Mouse (Mus musculus) forebrain, postnatal 0 days (tissue): ENCODE results near the gene Gm10645. TPM values are rescaled to one million over a fixed set of nuclear protein-coding genes. Genes with fewer than 3 reads are reported as not detected.

Source experiments
- ATAC-seq: fragments of 200-750 bp; cut with Nextera tagmentation; 2 replicates; pipeline ENCODE4 v1.8.0; 2017; ENCODE audit warnings: mild to moderate bottlenecking, moderate library complexity
- DNase-seq: peaks from one replicate; pipeline ENCODE4 v3.0.0-alpha.2; 2015
- H3K27ac ChIP-seq: fragments of 300-500 bp; sonication (generic); 2 replicates; pipeline ENCODE4 v1.5.1; 2014; ENCODE audit warnings: low read depth, mild to moderate bottlenecking, antibody characterized with exemption, low read length, moderate library complexity, mixed read lengths
- H3K27me3 ChIP-seq: fragments of 300-500 bp; sonication (generic); 2 replicates; pipeline ENCODE4 v1.6.1; 2014; ENCODE audit warnings: mild to moderate bottlenecking, low read length, mixed read lengths; ENCODE audit not compliant: insufficient read depth
- H3K36me3 ChIP-seq: fragments of 300-500 bp; sonication (generic); 2 replicates; pipeline ENCODE4 v1.6.1; 2014; ENCODE audit warnings: mild to moderate bottlenecking, moderate library complexity; ENCODE audit not compliant: insufficient read depth
- H3K4me1 ChIP-seq: fragments of 300-500 bp; sonication (generic); 2 replicates; pipeline ENCODE4 v1.6.1; 2014; ENCODE audit warnings: antibody characterized with exemption; ENCODE audit not compliant: insufficient read depth
- H3K4me2 ChIP-seq: fragments of 300-500 bp; sonication (generic); 2 replicates; pipeline ENCODE4 v1.6.1; 2014; ENCODE audit warnings: low read depth, mild to moderate bottlenecking, moderate library complexity
- H3K4me3 ChIP-seq: fragments of 300-500 bp; sonication (generic); 2 replicates; pipeline ENCODE4 v1.5.1; 2014; ENCODE audit warnings: low read depth, low read length, mixed read lengths
- H3K9ac ChIP-seq: fragments of 300-500 bp; sonication (generic); 2 replicates; pipeline ENCODE4 v1.6.1; 2014; ENCODE audit warnings: mild to moderate bottlenecking
- H3K9me3 ChIP-seq: fragments of 300-500 bp; sonication (generic); 2 replicates; pipeline ENCODE4 v1.6.1; 2016; ENCODE audit warnings: low read length
- CTCF ChIP-seq: sonication (generic); IDR thresholded peaks from 2 replicates; pipeline ENCODE4 v1.5.1; 2016; ENCODE audit warnings: antibody characterized with exemption, control low read depth, low read depth
- WGBS: fragments of 180-500 bp; shearing (Covaris S2); extraction: QIAGEN DNeasy Blood & Tissue Kit; methylation state at CpG from one replicate; pipeline ENCODE4 v1.1.7; 2014; 5-methylcytosine and 5-hydroxymethylcytosine counted together
- polyA plus RNA-seq: library from polyadenylated mRNA; unstranded; fragments of >200 nt; fragmentation: Nextera tagmentation; extraction: Ambion mirVana; gene quantifications from 2 replicates; pipeline ENCODE4 v1.2.1, GENCODE M21; 2015
- total RNA-seq: library from RNA; depleted of rRNA; stranded (reverse); fragments of >200 nt; gene quantifications from 2 replicates; pipeline ENCODE4 v1.2.3, GENCODE M21; 2014

Gm10645 gene
- total and polyA plus RNA-seq, 2 experiments from 2014 or later = 3.2 to 8.8 TPM

GRCm38 (mm10) chr8:83155110-83155509 lies 10.9 kb downstream of the Gm10645 start:
- DNase-seq (no peak), ATAC-seq (no peak)
- Histone ChIP-seq H3K4me3 (no peak overlapping the region), H3K4me1 (no peaks in the 10 kb centered on the region), H3K36me3 (no peaks in the 10 kb centered on the region), H3K27me3 (no peaks in the 10 kb centered on the region), H3K9me3 (no peaks in the 10 kb centered on the region), H3K9ac (no peak overlapping the region), H3K4me2 (no peak overlapping the region), H3K27ac (no peak overlapping the region)
- TF ChIP-seq CTCF = no peak
- 51% methylated on average over 4 of the region's 4 CpGs for WGBS

GRCm38 (mm10) chr8:83152470-83152869 lies 13.5 kb downstream of the Gm10645 start:
- Histone ChIP-seq H3K9ac (no peak overlapping the region), H3K4me2 (no peak overlapping the region), H3K4me1 (no peaks in the 10 kb centered on the region), H3K36me3 (no peaks in the 10 kb centered on the region), H3K27ac (no peak overlapping the region), H3K4me3 (no peak overlapping the region), H3K9me3 (no peaks in the 10 kb centered on the region), H3K27me3 (no peaks in the 10 kb centered on the region)
- WGBS = 56% methylated on average over 4 of the region's 4 CpGs
- TF ChIP-seq CTCF = no peak
- ATAC-seq (no peak), DNase-seq (no peak)

- no peaks in the 10 kb centered on the region for H3K36me3 ChIP-seq
- H3K27ac ChIP-seq = no peak overlapping the region
- H3K4me1 ChIP-seq = no peaks in the 10 kb centered on the region
- no peaks in the 10 kb centered on the region for H3K27me3 ChIP-seq
- H3K4me2 ChIP-seq = no peak overlapping the region
- ATAC-seq (no peak), DNase-seq (no peak)
- H3K9me3 ChIP-seq = no peaks in the 10 kb centered on the region
- TF ChIP-seq CTCF = no peak
- no peak overlapping the region for H3K9ac ChIP-seq
- WGBS = 74% methylated on average over 1 of the region's 2 CpGs
- H3K4me3 ChIP-seq = no peak overlapping the region
Observed at GRCm38 (mm10) chr8:83152055-83152454, 13.9 kb downstream of the Gm10645 start.

GRCm38 (mm10) chr8:83149124-83149523 lies 16.8 kb downstream of the Gm10645 start:
- no peak overlapping the region for H3K4me2 ChIP-seq
- H3K4me3 ChIP-seq = no peak overlapping the region
- no peak for TF ChIP-seq CTCF
- H3K27ac ChIP-seq = no peak overlapping the region
- no peaks in the 10 kb centered on the region for H3K4me1 ChIP-seq
- no peaks in the 10 kb centered on the region for H3K36me3 ChIP-seq
- H3K27me3 ChIP-seq = no peaks in the 10 kb centered on the region
- ATAC-seq (no peak), DNase-seq (no peak)
- H3K9me3 ChIP-seq = no peaks in the 10 kb centered on the region
- WGBS = 92% methylated on average over 6 of the region's 6 CpGs
- H3K9ac ChIP-seq = no peak overlapping the region

GRCm38 (mm10) chr8:83145421-83145820 lies 20.5 kb downstream of the Gm10645 start:
- no peak overlapping the region for H3K27ac ChIP-seq
- 32% methylated on average over 3 of the region's 3 CpGs for WGBS
- H3K36me3 ChIP-seq = no peaks in the 10 kb centered on the region
- H3K4me3 ChIP-seq = no peak overlapping the region
- no peak for DNase-seq
- no peaks in the 10 kb centered on the region for H3K27me3 ChIP-seq
- H3K9me3 ChIP-seq = no peaks in the 10 kb centered on the region
- no peak for ATAC-seq
- H3K4me1 ChIP-seq = no peaks in the 10 kb centered on the region
- TF ChIP-seq CTCF = no peak
- H3K4me2 ChIP-seq = no peak overlapping the region
- no peak overlapping the region for H3K9ac ChIP-seq

DNA sequence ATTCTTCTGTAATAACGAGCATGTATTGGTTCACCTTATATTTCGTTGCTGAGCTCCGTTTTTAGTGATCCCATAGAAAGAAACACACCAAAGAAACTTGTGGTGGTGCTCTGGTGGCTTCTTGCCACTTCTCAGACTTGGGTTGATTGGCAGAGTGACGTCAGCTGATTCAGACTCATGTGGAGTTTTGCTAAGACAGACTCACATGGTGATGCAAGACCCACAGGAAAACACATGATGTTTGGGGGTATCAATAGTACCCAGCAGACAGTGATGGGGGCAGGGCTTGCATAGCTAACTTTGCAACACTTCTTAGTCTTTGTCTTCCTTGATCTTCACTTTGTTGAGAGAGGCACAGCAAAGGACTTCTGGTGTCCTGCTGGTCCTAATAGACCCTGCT lies 21.4 kb downstream of the Gm10645 start:
- no peak for DNase-seq
- Histone ChIP-seq H3K27me3 (no peaks in the 10 kb centered on the region), H3K36me3 (no peaks in the 10 kb centered on the region), H3K4me3 (no peak overlapping the region), H3K9ac (no peak overlapping the region), H3K4me2 (no peak overlapping the region), H3K27ac (no peak overlapping the region), H3K9me3 (no peaks in the 10 kb centered on the region), H3K4me1 (no peaks in the 10 kb centered on the region)
- WGBS = 73% methylated on average over 4 of the region's 4 CpGs
- TF ChIP-seq CTCF = no peak
- no peak for ATAC-seq

DNA sequence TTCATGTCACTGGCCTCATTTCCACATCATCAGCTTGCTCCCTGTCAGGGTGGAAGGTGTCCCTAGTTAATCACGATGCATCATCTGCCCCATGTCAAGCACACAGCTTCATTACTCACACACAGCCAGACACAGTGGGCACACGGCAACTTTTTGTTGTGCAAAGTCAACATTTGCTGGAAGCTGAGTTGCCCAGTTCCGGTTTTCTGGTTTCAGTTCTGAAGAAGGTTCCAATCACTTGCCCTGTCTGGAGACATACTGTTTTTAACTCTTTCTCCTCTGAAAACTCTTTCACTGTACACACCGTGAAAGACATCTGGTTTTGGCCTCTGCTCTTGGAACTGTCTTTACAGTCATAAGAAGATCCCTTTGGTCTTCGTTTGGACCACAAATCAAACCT lies 24.6 kb downstream of the Gm10645 start:
- Histone ChIP-seq H3K4me1 (no peaks in the 10 kb centered on the region), H3K27me3 (no peaks in the 10 kb centered on the region), H3K9ac (no peak overlapping the region), H3K36me3 (no peaks in the 10 kb centered on the region), H3K27ac (no peak overlapping the region), H3K4me3 (no peak overlapping the region), H3K9me3 (no peaks in the 10 kb centered on the region), H3K4me2 (no peak overlapping the region)
- ATAC-seq (no peak), DNase-seq (no peak)
- 84% methylated on average over 5 of the region's 5 CpGs for WGBS
- no peak for TF ChIP-seq CTCF

DNA sequence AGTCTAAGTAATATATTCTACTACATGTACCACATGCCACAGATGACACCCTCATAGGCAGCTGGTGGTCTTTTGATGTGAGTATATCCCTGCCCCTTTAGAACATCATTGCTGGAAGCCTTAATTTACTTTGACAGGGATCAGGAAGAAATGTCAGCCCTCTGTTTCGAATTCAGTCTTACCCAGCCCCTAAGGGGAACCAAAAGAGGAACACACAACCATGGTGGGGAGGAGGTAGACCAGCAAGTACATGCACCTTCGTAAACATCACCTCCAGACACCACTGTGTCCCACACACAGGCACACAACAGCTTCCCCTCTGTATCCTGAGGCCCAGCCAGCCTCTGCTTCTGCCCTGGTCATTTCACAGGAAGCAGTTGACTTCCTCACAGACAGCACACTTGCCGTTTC lies 25.3 kb downstream of the Gm10645 start:
- H3K4me3 ChIP-seq = no peak overlapping the region
- no peak overlapping the region for H3K9ac ChIP-seq
- ATAC-seq = no peak
- H3K27me3 ChIP-seq = no peaks in the 10 kb centered on the region
- DNase-seq = no peak
- no peak for TF ChIP-seq CTCF
- no peak overlapping the region for H3K4me2 ChIP-seq
- H3K36me3 ChIP-seq = no peaks in the 10 kb centered on the region
- no peaks in the 10 kb centered on the region for H3K4me1 ChIP-seq
- H3K9me3 ChIP-seq = no peaks in the 10 kb centered on the region
- WGBS = 82% methylated on average over 3 of the region's 3 CpGs
- no peak overlapping the region for H3K27ac ChIP-seq
